Mouse (Mus musculus) limb, embryonic 14.5 days (tissue): ENCODE measurements at regions not wholly inside any gene's neighbourhood (a gene's known extent, or its start where the extent isn't known, plus 50 kb on each side); places are given as distances from the start of the nearest gene placed in this dataset.

Source experiments
- ATAC-seq: fragments of 200-750 bp; cut with Nextera tagmentation; 2 replicates; pipeline ENCODE4 v1.8.0; 2017; ENCODE audit warnings: low read depth, moderate number of reproducible peaks, moderate TSS enrichment; ENCODE audit not compliant: low FRiP score
- DNase-seq: peaks from one replicate; pipeline ENCODE4 v3.0.0-alpha.2; 2015; ENCODE audit warnings: low spot score
- H3K27ac ChIP-seq: fragments of 300-500 bp; sonication (generic); replicated peaks from 2 replicates; pipeline ENCODE4 v1.5.1; 2014; ENCODE audit warnings: low read depth, mild to moderate bottlenecking, low read length, moderate library complexity, mixed read lengths
- H3K27me3 ChIP-seq: fragments of 300-500 bp; sonication (generic); 2 replicates; pipeline ENCODE4 v1.6.1; 2014; ENCODE audit warnings: low read length, mixed read lengths; ENCODE audit not compliant: control insufficient read depth, insufficient read depth
- H3K36me3 ChIP-seq: fragments of 300-500 bp; sonication (generic); 2 replicates; pipeline ENCODE4 v1.6.1; 2014; ENCODE audit warnings: mild to moderate bottlenecking, low read length, moderate library complexity, mixed read lengths; ENCODE audit not compliant: control insufficient read depth, insufficient read depth
- H3K4me1 ChIP-seq: fragments of 300-500 bp; sonication (generic); 2 replicates; pipeline ENCODE4 v1.6.1; 2014; ENCODE audit warnings: antibody characterized with exemption, low read length, mixed read lengths; ENCODE audit not compliant: control insufficient read depth, insufficient read depth
- H3K4me2 ChIP-seq: fragments of 300-500 bp; sonication (generic); replicated peaks from 2 replicates; pipeline ENCODE4 v1.6.1; 2014; ENCODE audit warnings: low read depth, mild to moderate bottlenecking, low read length, moderate library complexity; ENCODE audit not compliant: severe bottlenecking
- H3K4me3 ChIP-seq: fragments of 300-500 bp; sonication (generic); replicated peaks from 2 replicates; pipeline ENCODE4 v1.5.1; 2014; ENCODE audit warnings: low read length
- H3K9ac ChIP-seq: fragments of 300-500 bp; sonication (generic); 2 replicates; pipeline ENCODE4 v1.6.1; 2014; ENCODE audit warnings: mild to moderate bottlenecking, low read depth, low read length, moderate library complexity; ENCODE audit not compliant: severe bottlenecking
- H3K9me3 ChIP-seq: fragments of 300-500 bp; sonication (generic); 2 replicates; pipeline ENCODE4 v1.6.1; 2016; ENCODE audit warnings: low read length; ENCODE audit not compliant: control insufficient read depth
- POLR2A ChIP-seq: fragments of 200-500 bp; IDR thresholded peaks from 2 replicates; pipeline ENCODE4 v1.8.0; 2012; ENCODE audit warnings: inconsistent platforms, mild to moderate bottlenecking, moderate library complexity, borderline replicate concordance; ENCODE audit not compliant: insufficient read depth, insufficient read length; ENCODE audit errors: extremely low read depth
- WGBS: fragments of 180-500 bp; shearing (Covaris S2); extraction: QIAGEN DNeasy Blood & Tissue Kit; methylation state at CpG from one replicate; pipeline ENCODE4 v1.1.7; 2014; 5-methylcytosine and 5-hydroxymethylcytosine counted together

- no peaks in the 10 kb centered on the region; the same call in 1 of the 2 replicates for H3K4me1 ChIP-seq
- H3K4me3 ChIP-seq: no peak overlapping the region
- H3K36me3 ChIP-seq: no peaks in the 10 kb centered on the region
- H3K4me2 ChIP-seq: no peak overlapping the region
- H3K27ac ChIP-seq: no peak overlapping the region
- no peak overlapping the region for H3K9ac ChIP-seq
- no peaks in the 10 kb centered on the region for H3K27me3 ChIP-seq
- ATAC-seq (no peak), DNase-seq (no peak)
- no peaks in the 10 kb centered on the region for H3K9me3 ChIP-seq
- TF ChIP-seq POLR2A: no peak
- 91% methylated on average over 17 of the region's 17 CpGs for WGBS
Observed at GRCm38 (mm10) chr1:177348400-177349092, 90.5 kb upstream of the Akt3 start.

GRCm38 (mm10) chr1:177347208-177347607 is 89.2 kb upstream of the Akt3 start:
- H3K4me1 ChIP-seq: no peaks in the 10 kb centered on the region; the same call in 1 of the 2 replicates
- 50% methylated on average over 4 of the region's 4 CpGs for WGBS
- no peaks in the 10 kb centered on the region for H3K36me3 ChIP-seq
- H3K27ac ChIP-seq: no peak overlapping the region; the same call in 1 of the 2 replicates
- ATAC-seq: no peak
- no peaks in the 10 kb centered on the region for H3K27me3 ChIP-seq
- H3K4me3 ChIP-seq: no peak overlapping the region
- no peak for TF ChIP-seq POLR2A
- H3K9me3 ChIP-seq: no peaks in the 10 kb centered on the region
- no peak for DNase-seq
- no peak overlapping the region for H3K4me2 ChIP-seq
- H3K9ac ChIP-seq: no peak overlapping the region

- Histone ChIP-seq H3K4me2 (no peak overlapping the region), H3K4me3 (no peak overlapping the region), H3K27me3 (no peaks in the 10 kb centered on the region), H3K36me3 (no peaks in the 10 kb centered on the region), H3K27ac (no peak overlapping the region), H3K9ac (no peak overlapping the region), H3K4me1 (no peaks in the 10 kb centered on the region; the same call in 1 of the 2 replicates), H3K9me3 (no peaks in the 10 kb centered on the region)
- 47% methylated on average over 6 of the region's 6 CpGs for WGBS
- TF ChIP-seq POLR2A: no peak
- ATAC-seq: no peak
- DNase-seq: no peak
Observed at GRCm38 (mm10) chr1:177346540-177346939, 88.5 kb upstream of the Akt3 start.

- H3K9ac ChIP-seq: no peak overlapping the region
- no peaks in the 10 kb centered on the region; the same call in 1 of the 2 replicates for H3K4me1 ChIP-seq
- 85% methylated on average over 6 of the region's 6 CpGs for WGBS
- no peaks in the 10 kb centered on the region for H3K36me3 ChIP-seq
- ATAC-seq (no peak), DNase-seq (no peak)
- no peaks in the 10 kb centered on the region for H3K9me3 ChIP-seq
- TF ChIP-seq POLR2A: no peak
- no peak overlapping the region for H3K4me2 ChIP-seq
- H3K27me3 ChIP-seq: no peaks in the 10 kb centered on the region
- no peak overlapping the region for H3K27ac ChIP-seq
- no peak overlapping the region for H3K4me3 ChIP-seq
Observed at GRCm38 (mm10) chr1:177345540-177345939, 87.5 kb upstream of the Akt3 start.

GRCm38 (mm10) chr1:177343949-177344348 is 85.9 kb upstream of the Akt3 start:
- no peaks in the 10 kb centered on the region for H3K36me3 ChIP-seq
- 60% methylated on average over 4 of the region's 4 CpGs for WGBS
- ATAC-seq: no peak

More at GRCm38 (mm10) chr1:177343949-177344348, 85.9 kb upstream of the Akt3 start:
- H3K27ac ChIP-seq: no peak overlapping the region
- no peak overlapping the region for H3K4me3 ChIP-seq
- no peaks in the 10 kb centered on the region; the same call in 1 of the 2 replicates for H3K4me1 ChIP-seq
- no peak overlapping the region for H3K9ac ChIP-seq
- H3K9me3 ChIP-seq: no peaks in the 10 kb centered on the region
- no peak for DNase-seq
- H3K27me3 ChIP-seq: no peaks in the 10 kb centered on the region
- no peak overlapping the region for H3K4me2 ChIP-seq
- TF ChIP-seq POLR2A: no peak
